Mouse (Mus musculus): Measurements from ENCODE around the gene Hsd17b1. TPM values are rescaled to one million over a fixed set of nuclear protein-coding genes. Genes with fewer than 3 reads are reported as not detected.
A peak's percentile ranks its signal among the peaks of the same experiment; 100 is the strongest.

The Hsd17b1 gene
- total RNA-seq, 2 experiments from 2014 or later: 0.59 to 0.91 TPM

GRCm38 (mm10) chr11:101060126-101060525, 18.1 kb upstream of the Hsd17b1 start:
- DNase-seq (ENCODE audit: low spot score in 2 of 2): peak; percentile 63 to 76

DNA sequence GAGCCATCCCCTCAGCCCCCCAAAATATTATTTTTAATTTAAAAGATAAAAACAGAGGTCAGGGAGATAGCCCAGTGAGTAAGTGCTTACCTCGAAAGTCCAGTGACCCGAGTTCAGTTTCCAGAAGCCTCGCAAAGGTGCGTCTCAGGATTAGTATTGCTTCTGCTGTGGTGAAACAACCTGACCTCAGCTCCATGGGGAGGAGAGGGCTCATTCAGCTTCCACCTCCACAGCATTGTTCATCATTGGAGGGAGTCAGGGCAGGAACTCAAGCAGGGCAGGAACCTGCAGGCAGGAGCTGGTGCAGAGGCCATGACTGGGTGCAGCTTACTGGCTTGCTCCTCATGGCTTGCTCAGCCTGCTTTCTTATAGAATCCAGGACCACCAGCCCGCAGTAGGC, 17.2 kb upstream of the Hsd17b1 start:
- DNase-seq (ENCODE audit: low spot score in 2 of 2): no peak

- DNase-seq (ENCODE audit: low spot score in 2 of 2): peak in 1 of 2 experiments; percentile 36
These were observed 15.9 kb upstream of the Hsd17b1 start for GRCm38 (mm10) chr11:101062165-101062884.

DNA sequence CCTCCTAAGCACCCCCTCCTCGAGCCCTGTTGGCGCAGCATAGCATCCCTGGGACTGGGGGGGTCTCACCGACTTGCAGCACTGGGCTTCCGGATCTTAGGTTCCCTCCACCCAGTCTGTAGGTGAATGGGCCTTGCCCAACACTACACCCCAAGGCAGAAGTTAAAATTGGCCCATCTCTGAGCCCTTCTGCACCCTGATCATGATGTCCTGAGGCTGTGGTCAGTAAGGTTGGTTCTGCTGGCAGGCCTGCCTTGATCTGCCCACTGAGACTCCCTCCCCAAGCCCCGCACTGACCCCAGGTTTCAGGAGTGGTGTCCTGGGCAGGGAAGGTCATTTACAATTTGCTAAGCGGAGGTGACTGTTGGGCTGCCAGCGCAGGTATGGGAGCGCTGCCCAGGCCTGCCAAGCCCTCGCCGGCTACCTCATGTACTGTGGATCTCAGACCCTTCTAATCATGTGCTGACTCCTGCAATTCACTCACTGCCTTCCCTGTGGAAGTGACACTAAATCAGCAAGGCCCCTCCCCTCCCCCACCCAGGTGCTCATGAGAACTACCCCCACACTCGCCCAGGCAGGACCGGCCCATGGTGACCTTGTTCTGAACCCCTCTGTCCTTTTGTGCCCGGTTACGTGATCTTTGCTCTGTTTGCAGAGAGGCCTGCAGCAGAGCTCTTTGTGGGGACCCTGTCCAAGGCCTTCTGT, 15.1 kb upstream of the Hsd17b1 start:
- peak in 1 of 2 experiments; percentile 3 for DNase-seq (ENCODE audit: low spot score in 2 of 2)

- peak in 1 of 2 experiments; percentile 58 for DNase-seq (ENCODE audit: low spot score in 2 of 2)
These were observed 14.4 kb upstream of the Hsd17b1 start for GRCm38 (mm10) chr11:101063676-101064327.

- no peak for DNase-seq (ENCODE audit: low spot score in 2 of 2)
These were observed 13.7 kb upstream of the Hsd17b1 start for GRCm38 (mm10) chr11:101064462-101064861.

DNA sequence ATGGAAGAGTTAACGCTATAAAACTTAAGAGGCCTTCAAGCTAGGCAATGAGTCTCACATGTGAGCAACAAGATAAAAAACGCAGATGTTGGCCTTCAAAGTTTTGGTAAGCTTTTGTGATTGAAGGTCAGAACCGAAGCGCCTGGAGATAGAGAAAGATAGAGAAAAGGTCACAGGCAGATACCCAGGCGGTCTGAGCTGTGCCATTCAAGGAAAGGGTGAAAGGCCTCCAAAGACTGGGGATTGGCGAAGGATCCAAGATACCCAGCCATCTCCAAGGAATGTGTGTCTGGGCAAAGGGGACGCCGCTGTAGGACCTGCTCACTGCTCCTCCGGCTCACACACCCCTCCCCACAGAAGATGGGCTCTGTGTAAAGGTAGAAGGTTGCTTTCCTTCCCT, 13.2 kb upstream of the Hsd17b1 start:
- no peak for DNase-seq (ENCODE audit: low spot score in 2 of 2)

GRCm38 (mm10) chr11:101066549-101067412, 11.4 kb upstream of the Hsd17b1 start:
- DNase-seq (ENCODE audit: low spot score in 2 of 2): peak; percentile 76 to 77

DNA sequence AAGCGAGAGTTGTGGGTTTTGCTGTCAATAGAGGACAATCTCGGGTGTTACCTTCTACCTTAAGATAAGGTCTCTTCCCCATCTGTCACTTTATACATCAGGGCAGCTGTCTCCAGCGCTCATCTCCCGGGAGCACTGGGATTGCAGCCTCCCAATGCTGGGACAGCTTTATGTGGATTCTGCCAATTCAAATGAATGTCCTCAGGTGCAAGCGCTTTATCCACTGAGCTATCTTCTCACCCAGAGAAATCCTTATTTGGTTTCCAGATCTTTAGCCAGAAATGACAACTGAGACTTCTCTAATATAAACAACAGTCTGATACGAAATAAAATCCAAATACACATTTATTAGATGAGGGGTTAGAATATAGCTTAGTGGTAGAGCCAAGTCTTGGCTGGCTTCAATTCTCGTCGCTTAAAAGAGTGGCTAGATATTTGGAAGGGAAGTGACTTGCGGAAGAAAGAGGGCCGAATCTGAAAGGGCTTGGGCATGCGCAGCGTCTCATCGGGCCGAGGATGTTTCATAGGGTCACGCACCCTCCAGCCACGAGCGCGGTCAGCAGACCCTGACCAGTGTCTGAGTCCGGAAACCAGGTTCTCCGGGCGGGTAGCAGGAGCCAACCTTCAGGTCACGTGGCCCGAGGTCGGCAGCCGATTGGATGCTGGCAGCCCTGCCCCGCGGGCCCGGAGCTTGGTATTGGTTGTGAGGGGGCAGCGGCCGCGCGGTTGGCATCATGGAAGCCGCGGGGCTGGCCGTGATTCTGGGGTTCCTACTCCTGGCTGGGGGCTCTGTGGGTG, 8.6 kb upstream of the Hsd17b1 start, which contains the start of gene Naglu:
Naglu (plus strand) TSS at position 622 of the 798 bp plus-strand sequence.
- peak; percentile 93 to 96 for DNase-seq (ENCODE audit: low spot score in 2 of 2)

GRCm38 (mm10) chr11:101070189-101070527, 8.1 kb upstream of the Hsd17b1 start:
- DNase-seq (ENCODE audit: low spot score in 2 of 2): no peak

GRCm38 (mm10) chr11:101070987-101071386, 7.2 kb upstream of the Hsd17b1 start:
- no peak for DNase-seq (ENCODE audit: low spot score in 2 of 2)

GRCm38 (mm10) chr11:101071810-101072428, 6.3 kb upstream of the Hsd17b1 start:
- no peak for DNase-seq (ENCODE audit: low spot score in 2 of 2)

DNA sequence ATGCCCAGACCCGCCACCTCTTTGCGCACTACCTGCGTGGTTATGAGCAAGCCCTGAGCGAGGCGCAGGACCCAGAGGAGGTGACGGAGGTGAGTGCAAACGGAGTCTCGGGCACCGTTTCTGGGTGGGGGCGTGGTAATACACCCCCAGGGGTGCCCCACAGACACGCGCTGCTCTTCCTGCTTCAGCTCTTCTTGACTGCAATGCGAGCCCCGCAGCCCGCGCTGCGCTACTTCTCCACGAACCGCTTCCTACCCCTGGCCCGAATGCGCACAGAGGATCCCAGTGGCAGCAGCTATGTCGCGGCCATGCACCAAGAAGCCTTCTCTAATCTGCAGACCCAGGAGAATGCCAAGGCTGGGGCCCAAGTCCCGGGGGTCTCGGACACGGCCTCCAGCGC, 1.5 kb downstream of the Hsd17b1 start:
- no peak for DNase-seq (ENCODE audit: low spot score in 2 of 2)

DNA sequence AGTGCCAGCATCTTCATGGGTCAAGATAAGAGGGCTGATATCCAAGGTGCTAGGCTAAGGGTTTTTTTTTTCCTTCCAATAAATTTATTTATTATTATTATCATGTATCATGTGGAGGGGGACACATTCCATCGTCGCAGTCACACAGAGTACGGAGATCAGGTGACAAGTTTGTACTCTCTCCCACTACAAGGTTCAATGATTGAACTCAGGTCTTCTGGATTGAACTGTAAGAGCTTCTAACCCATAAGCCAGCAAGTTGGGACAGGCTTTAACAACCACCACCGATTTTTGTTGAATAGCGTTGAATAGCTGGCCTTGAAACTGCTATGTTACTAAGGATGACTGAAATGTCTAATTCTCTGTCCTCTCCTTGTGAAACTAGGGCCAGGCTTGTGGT, 2.2 kb downstream of the Hsd17b1 start:
- DNase-seq (ENCODE audit: low spot score in 2 of 2): no peak

GRCm38 (mm10) chr11:101081659-101082058, 3.4 kb downstream of the Hsd17b1 start:
- DNase-seq (ENCODE audit: low spot score in 2 of 2): no peak

DNA sequence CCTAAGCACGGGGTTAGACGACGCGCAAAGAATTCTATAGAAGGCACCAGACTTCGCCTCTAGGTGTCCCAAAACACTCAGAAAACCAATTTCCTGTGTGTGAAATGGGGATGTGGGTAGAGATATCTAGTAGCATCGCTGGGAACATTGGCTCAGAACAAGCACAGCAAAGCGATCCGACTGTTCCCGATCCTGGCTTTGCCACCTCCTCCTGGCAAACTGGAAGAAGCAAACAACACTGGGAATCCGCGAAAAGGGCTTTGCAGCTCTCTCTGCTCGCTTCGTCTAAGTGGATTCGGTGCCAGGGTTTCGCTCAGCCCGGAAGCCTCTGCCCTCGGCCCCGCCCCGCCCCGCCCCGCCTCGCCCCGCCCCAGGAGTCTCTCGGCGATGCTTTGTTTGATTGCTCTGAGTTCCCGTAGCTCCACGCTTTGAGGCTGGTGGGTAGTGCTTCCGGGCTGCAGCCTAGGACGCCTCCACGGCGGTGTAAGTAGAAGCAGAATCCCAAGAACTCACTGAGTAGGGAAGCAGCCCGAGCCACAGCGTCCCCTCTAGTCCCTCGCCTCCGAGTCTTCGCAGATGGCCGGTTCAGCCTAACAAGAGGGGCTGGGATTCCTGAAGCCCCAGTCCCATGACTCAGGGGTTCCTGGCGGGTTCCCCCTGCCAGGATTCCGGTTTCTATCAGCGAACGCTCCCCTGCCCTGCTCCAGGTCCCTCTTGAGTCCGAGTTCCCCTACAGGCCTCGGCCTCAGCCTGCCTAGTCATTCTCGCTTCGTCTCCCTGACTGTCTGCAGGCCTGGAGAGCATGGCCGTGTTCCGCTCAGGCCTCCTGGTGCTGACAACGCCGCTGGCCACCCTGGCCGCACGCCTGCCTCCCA, 4.2 kb downstream of the Hsd17b1 start, which contains the start of gene Coasy:
Coasy (plus strand) TSS at position 358 of the 875 bp plus-strand sequence.
- peak; percentile 91 to 93 for DNase-seq (ENCODE audit: low spot score in 2 of 2)

- no peak for DNase-seq (ENCODE audit: low spot score in 2 of 2)
These were observed 5.0 kb downstream of the Hsd17b1 start for GRCm38 (mm10) chr11:101083083-101083697.

GRCm38 (mm10) chr11:101084246-101084645, 6.0 kb downstream of the Hsd17b1 start:
- DNase-seq (ENCODE audit: low spot score in 2 of 2): no peak

Data from left cerebral cortex, adult 18-20 months (tissue).